In the genomic region with DNA sequence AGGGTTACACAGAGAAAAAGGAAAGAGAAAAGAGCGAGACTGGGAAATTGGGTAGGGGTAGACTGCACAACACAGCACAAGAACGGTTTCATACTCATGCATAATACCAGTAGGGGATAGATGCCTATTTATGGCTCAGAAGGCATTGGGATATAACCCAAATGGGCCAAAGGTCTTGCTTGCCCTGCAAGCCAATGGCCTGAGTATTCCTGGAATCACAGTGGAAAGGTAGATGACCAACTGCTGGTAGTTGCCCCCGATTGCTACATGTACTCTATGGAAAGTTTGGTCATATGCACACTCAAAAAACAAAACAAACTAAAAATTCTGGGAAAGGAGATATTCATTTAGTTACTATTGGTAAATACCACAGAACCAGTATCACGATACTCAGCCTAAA, we compare ENCODE assay signal across 25 mouse cellular contexts. TPM values are rescaled to one million over a fixed set of nuclear protein-coding genes. Genes with fewer than 3 reads are reported as not detected.
A peak's percentile ranks its signal among the peaks of the same experiment; 100 is the strongest.
DNase-seq lines count a peak whose midpoint lies in the region; ATAC-seq and TF ChIP-seq lines count a peak whose summit lies in the region.
"Had no signal": no experiment of that assay in that cellular context is flagged by ENCODE, and none has a peak within 500 bp of the region (broad histone marks: within the 10 kb centered on the region; RNA-seq: fewer than 3 reads in every experiment).

No protein-coding gene starts in this region.

- peak overlapping the region; percentile 83 for H3K27ac ChIP-seq in heart, adult 2 months
- H3K27ac ChIP-seq in heart, embryonic 11.5 days (ENCODE audit: low read depth, low read length), result no peak overlapping the region
- 0 out of 2 replicates have a peak overlapping the region, but pooled peaks have one; percentile 47 for H3K27ac ChIP-seq in liver, embryonic 13.5 days
- no peak overlapping the region for H3K27ac ChIP-seq in liver, embryonic 11.5 days (ENCODE audit: low read depth, low read length)
- H3K27ac ChIP-seq in left cerebral cortex, adult 2 months, result no peak overlapping the region
- H3K27ac ChIP-seq: embryonic facial prominence, embryonic 10.5 days; embryonic facial prominence, embryonic 15.5 days; forebrain, embryonic 12.5 days; heart, embryonic 15.5 days; kidney, postnatal 0 days; midbrain, embryonic 13.5 days had no signal

- no peak overlapping the region for H3K4me3 ChIP-seq in heart, adult 2 months
- no peak overlapping the region for H3K4me3 ChIP-seq in heart, embryonic 11.5 days (ENCODE audit: low read depth, low read length)
- no peak overlapping the region for H3K4me3 ChIP-seq in liver, embryonic 13.5 days (replicated peaks)
- no peak overlapping the region for H3K4me3 ChIP-seq in liver, embryonic 11.5 days (ENCODE audit: low read depth, low read length)
- no peak overlapping the region for H3K4me3 ChIP-seq in left cerebral cortex, adult 2 months
- H3K4me3 ChIP-seq: embryonic facial prominence, embryonic 10.5 days; embryonic facial prominence, embryonic 15.5 days; forebrain, embryonic 12.5 days; heart, embryonic 15.5 days; megakaryocyte, embryonic 14.5 days; midbrain, embryonic 13.5 days had no signal

- TF ChIP-seq POLR2A in heart, adult 2 months (IDR thresholded peaks at IDR 0.05; ENCODE audit: insufficient read depth, low read depth, low read length), result no peak

- H3K9me3 ChIP-seq in heart, embryonic 11.5 days (replicated peaks; ENCODE audit: control insufficient read depth, low read length), result no peaks in the 10 kb centered on the region
- no peaks in the 10 kb centered on the region for H3K9me3 ChIP-seq in liver, embryonic 13.5 days (replicated peaks)
- H3K9me3 ChIP-seq in liver, embryonic 11.5 days (ENCODE audit: control insufficient read depth, low read length), result no peaks in the 10 kb centered on the region
- H3K9me3 ChIP-seq: embryonic facial prominence, embryonic 10.5 days; embryonic facial prominence, embryonic 15.5 days; forebrain, embryonic 12.5 days; heart, embryonic 15.5 days; megakaryocyte, embryonic 14.5 days; midbrain, embryonic 13.5 days had no signal

- DNase-seq in adrenal gland, postnatal 14 days, result peak; percentile 19
- no peak for DNase-seq in adrenal gland, adult 8-10 months
- DNase-seq in heart, adult 2 months, result peak in 1 of 2 experiments; percentile 36
- DNase-seq in liver, embryonic 13.5 days, result no peak
- DNase-seq in liver, embryonic 11.5 days (ENCODE audit: low spot score), result no peak
- DNase-seq in heart, postnatal 4 days, result peak; percentile 33
- DNase-seq in left cerebral cortex, adult 2 months (ENCODE audit: extremely low spot score in 1 of 2, low spot score in 2 of 2), result no peak
- DNase-seq: cerebellum, adult 8-10 months; cerebellum, postnatal 25 days; kidney, adult 18-20 months; kidney, postnatal 4 days; left cerebral cortex, postnatal 4 days; lung, adult 18-20 months; lung, postnatal 4 days had no signal

- H3K79me2 ChIP-seq in heart, adult 2 months (replicated peaks; ENCODE audit: control insufficient read depth, insufficient read depth, low read length), result no peaks in the 10 kb centered on the region

- H3K9ac ChIP-seq in heart, adult 2 months (ENCODE audit: low read depth, low read length), result no peak overlapping the region
- H3K9ac ChIP-seq in heart, embryonic 11.5 days (ENCODE audit: low read depth, low read length), result no peak overlapping the region
- H3K9ac ChIP-seq in liver, embryonic 13.5 days, result no peak overlapping the region
- no peak overlapping the region for H3K9ac ChIP-seq in liver, embryonic 11.5 days (ENCODE audit: low read depth, low read length)
- H3K9ac ChIP-seq: embryonic facial prominence, embryonic 15.5 days; forebrain, embryonic 12.5 days; heart, embryonic 15.5 days; midbrain, embryonic 13.5 days had no signal

- no peaks in the 10 kb centered on the region; the same call in 1 of the 2 replicates for H3K4me1 ChIP-seq in heart, adult 2 months (ENCODE audit: control insufficient read depth, insufficient read depth, low read length)
- H3K4me1 ChIP-seq in heart, embryonic 11.5 days (ENCODE audit: control insufficient read depth, insufficient read depth, low read length), result peaks cover 12% of the 10 kb centered on the region
- peaks cover 59% of the 10 kb centered on the region for H3K4me1 ChIP-seq in liver, embryonic 13.5 days (replicated peaks)
- H3K4me1 ChIP-seq in liver, embryonic 11.5 days (replicated peaks; ENCODE audit: control insufficient read depth, insufficient read depth, low read length), result peaks cover 30% of the 10 kb centered on the region

- TF ChIP-seq EP300 in heart, adult 2 months (IDR thresholded peaks at IDR 0.05; ENCODE audit: insufficient read depth, low read depth, low read length), result 0 out of 2 replicates have a peak, but pooled peaks have one; percentile 46

- intact Hi-C loops in heart, adult 2 months (cut with DNase I), result no loop called here
- intact Hi-C loops in left cerebral cortex, adult 2 months (cut with DNase I), result loop anchor here (10.0 kb wide), 1 partner anchor 305 kb away; no protein-coding TSS in a partner anchor

- WGBS in heart, adult 2 months, result 67% methylated on average over 4 of the region's 4 CpGs
- 92% methylated on average over 4 of the region's 4 CpGs for WGBS in heart, embryonic 11.5 days (ENCODE audit: insufficient replicate concordance)
- WGBS in liver, embryonic 13.5 days (ENCODE audit: insufficient replicate concordance), result 82% methylated on average over 4 of the region's 4 CpGs
- 93% methylated on average over 4 of the region's 4 CpGs for WGBS in liver, embryonic 11.5 days

- no peaks in the 10 kb centered on the region for H3K27me3 ChIP-seq in heart, adult 2 months (ENCODE audit: control insufficient read depth, insufficient read depth, low read length)
- no peaks in the 10 kb centered on the region for H3K27me3 ChIP-seq in heart, embryonic 11.5 days (ENCODE audit: control insufficient read depth, insufficient read depth, low read length)
- no peaks in the 10 kb centered on the region for H3K27me3 ChIP-seq in liver, embryonic 13.5 days
- H3K27me3 ChIP-seq in liver, embryonic 11.5 days (replicated peaks; ENCODE audit: control insufficient read depth, insufficient read depth, low read length), result no peaks in the 10 kb centered on the region
- H3K27me3 ChIP-seq: embryonic facial prominence, embryonic 15.5 days; forebrain, embryonic 12.5 days; heart, embryonic 15.5 days; megakaryocyte, embryonic 14.5 days; midbrain, embryonic 13.5 days; Patski had no signal

- TF ChIP-seq CTCF in heart, adult 2 months (IDR thresholded peaks at IDR 0.05), result no peak
- TF ChIP-seq CTCF in left cerebral cortex, adult 2 months (IDR thresholded peaks at IDR 0.05), result no peak

- no peak overlapping the region for H3K4me2 ChIP-seq in heart, embryonic 11.5 days
- H3K4me2 ChIP-seq in liver, embryonic 13.5 days, result no peak overlapping the region
- no peak overlapping the region for H3K4me2 ChIP-seq in liver, embryonic 11.5 days
- H3K4me2 ChIP-seq: embryonic facial prominence, embryonic 15.5 days; forebrain, embryonic 12.5 days; heart, embryonic 15.5 days; midbrain, embryonic 13.5 days had no signal

- peaks cover 61% of the 10 kb centered on the region for H3K36me3 ChIP-seq in heart, adult 2 months (ENCODE audit: control insufficient read depth, insufficient read depth, low read length)
- peaks cover 41% of the 10 kb centered on the region for H3K36me3 ChIP-seq in heart, embryonic 11.5 days (ENCODE audit: control insufficient read depth, insufficient read depth, low read length)
- peaks cover 76% of the 10 kb centered on the region for H3K36me3 ChIP-seq in liver, embryonic 13.5 days
- H3K36me3 ChIP-seq in liver, embryonic 11.5 days (ENCODE audit: control insufficient read depth, insufficient read depth, low read length), result peaks cover 49% of the 10 kb centered on the region

- ATAC-seq in heart, embryonic 11.5 days (replicated peaks; ENCODE audit: insufficient number of reproducible peaks, low FRiP score, low TSS enrichment), result no peak
- no peak for ATAC-seq in liver, embryonic 13.5 days (ENCODE audit: low read depth)
- ATAC-seq in liver, embryonic 11.5 days (replicated peaks; ENCODE audit: low FRiP score), result no peak
- ATAC-seq: hindbrain, embryonic 16.5 days; lung, postnatal 0 days; midbrain, embryonic 13.5 days; Patski had no signal

RNA-seq across cellular contexts. Expression of a gene that starts 8.3 kb away (rescaled TPM):
- total RNA-seq in adrenal gland, postnatal 14 days (2021), result 556 and 584 TPM in 2 replicates
- 1,000 to 10,000 TPM in 1 of 4 experiments, 100 to 1,000 TPM in 3; 299 to 1,036 (median 606) TPM for total RNA-seq in adrenal gland, adult 8-10 months (2022)
- 100 to 1,000 TPM; 153 to 180 TPM for total RNA-seq in heart, adult 2 months (2021)
- 44.5 and 69.3 TPM in 2 replicates for polyA plus RNA-seq in heart, adult 2 months (2012; rRNA removed)
- polyA plus RNA-seq in heart, embryonic 11.5 days (2014; fragmentation: Nextera tagmentation; extraction: Ambion mirVana), result 428 and 433 TPM in 2 replicates
- polyA plus RNA-seq in liver, embryonic 13.5 days (2015; fragmentation: Nextera tagmentation; extraction: Ambion mirVana), result 600 and 712 TPM in 2 replicates
- polyA plus RNA-seq in liver, embryonic 11.5 days (2014; fragmentation: Nextera tagmentation; extraction: Ambion mirVana), result 894 and 968 TPM in 2 replicates
- total RNA-seq in heart, postnatal 4 days (2021), result 100 to 1,000 TPM; 142 to 148 TPM
- 10 to 100 TPM; 81.1 to 84.2 TPM for total RNA-seq in left cerebral cortex, adult 2 months (2021)

RNA-seq across cellular contexts. Expression of a gene that starts 8.4 kb away (rescaled TPM):
- total RNA-seq in adrenal gland, postnatal 14 days (2021), result 1,112 and 1,123 TPM in 2 replicates
- total RNA-seq in adrenal gland, adult 8-10 months (2022), result 1,000 to 10,000 TPM in 2 of 4 experiments, 100 to 1,000 TPM in 2; 545 to 1,761 (median 966) TPM
- 100 to 1,000 TPM; 373 to 383 TPM for total RNA-seq in heart, adult 2 months (2021)
- polyA plus RNA-seq in heart, adult 2 months (2012; rRNA removed), result 68.5 and 143 TPM in 2 replicates
- 452 and 498 TPM in 2 replicates for polyA plus RNA-seq in heart, embryonic 11.5 days (2014; fragmentation: Nextera tagmentation; extraction: Ambion mirVana)
- polyA plus RNA-seq in liver, embryonic 13.5 days (2015; fragmentation: Nextera tagmentation; extraction: Ambion mirVana), result 478 and 596 TPM in 2 replicates
- polyA plus RNA-seq in liver, embryonic 11.5 days (2014; fragmentation: Nextera tagmentation; extraction: Ambion mirVana), result 809 and 855 TPM in 2 replicates
- 100 to 1,000 TPM; 363 to 379 TPM for total RNA-seq in heart, postnatal 4 days (2021)
- total RNA-seq in left cerebral cortex, adult 2 months (2021), result 100 to 1,000 TPM; 151 to 170 TPM

RNA-seq across cellular contexts. Expression of a gene that starts 27.1 kb away (rescaled TPM):
- total RNA-seq in adrenal gland, postnatal 14 days (2021), result 63.1 and 105 TPM in 2 replicates
- 100 to 1,000 TPM; 100 to 138 (median 107) TPM for total RNA-seq in adrenal gland, adult 8-10 months (2022)
- total RNA-seq in heart, adult 2 months (2021), result 10 to 100 TPM; 26.7 to 64.0 TPM
- 16.0 and 23.1 TPM in 2 replicates for polyA plus RNA-seq in heart, adult 2 months (2012; rRNA removed)
- 27.5 and 29.2 TPM in 2 replicates for polyA plus RNA-seq in heart, embryonic 11.5 days (2014; fragmentation: Nextera tagmentation; extraction: Ambion mirVana)
- 17.6 and 20.6 TPM in 2 replicates for polyA plus RNA-seq in liver, embryonic 13.5 days (2015; fragmentation: Nextera tagmentation; extraction: Ambion mirVana)
- 21.1 and 22.2 TPM in 2 replicates for polyA plus RNA-seq in liver, embryonic 11.5 days (2014; fragmentation: Nextera tagmentation; extraction: Ambion mirVana)
- 10 to 100 TPM; 36.7 to 37.6 TPM for total RNA-seq in heart, postnatal 4 days (2021)
- total RNA-seq in left cerebral cortex, adult 2 months (2021), result 10 to 100 TPM; 32.9 to 33.8 TPM

RNA-seq across cellular contexts. Expression of a gene that starts 51.4 kb away (rescaled TPM):
- total RNA-seq in adrenal gland, postnatal 14 days (2021), result 294 and 307 TPM in 2 replicates
- 100 to 1,000 TPM; 120 to 399 (median 199) TPM for total RNA-seq in adrenal gland, adult 8-10 months (2022)
- 10 to 100 TPM; 27.8 to 32.0 TPM for total RNA-seq in heart, adult 2 months (2021)
- 11.1 and 22.3 TPM in 2 replicates for polyA plus RNA-seq in heart, adult 2 months (2012; rRNA removed)
- polyA plus RNA-seq in heart, embryonic 11.5 days (2014; fragmentation: Nextera tagmentation; extraction: Ambion mirVana), result 119 and 120 TPM in 2 replicates
- 45.0 and 58.2 TPM in 2 replicates for polyA plus RNA-seq in liver, embryonic 13.5 days (2015; fragmentation: Nextera tagmentation; extraction: Ambion mirVana)
- 82.1 and 94.4 TPM in 2 replicates for polyA plus RNA-seq in liver, embryonic 11.5 days (2014; fragmentation: Nextera tagmentation; extraction: Ambion mirVana)
- 10 to 100 TPM; 45.8 to 48.8 TPM for total RNA-seq in heart, postnatal 4 days (2021)
- total RNA-seq in left cerebral cortex, adult 2 months (2021), result 10 to 100 TPM; 50.2 to 50.3 TPM

RNA-seq across cellular contexts. Expression of a gene that starts 52.4 kb away (rescaled TPM):
- 124 and 145 TPM in 2 replicates for total RNA-seq in adrenal gland, postnatal 14 days (2021)
- total RNA-seq in adrenal gland, adult 8-10 months (2022), result 100 to 1,000 TPM; 120 to 217 (median 165) TPM
- total RNA-seq in heart, adult 2 months (2021), result 10 to 100 TPM; 64.4 to 74.9 TPM
- polyA plus RNA-seq in heart, adult 2 months (2012; rRNA removed), result 27.9 and 62.8 TPM in 2 replicates
- polyA plus RNA-seq in heart, embryonic 11.5 days (2014; fragmentation: Nextera tagmentation; extraction: Ambion mirVana), result 202 and 234 TPM in 2 replicates
- polyA plus RNA-seq in liver, embryonic 13.5 days (2015; fragmentation: Nextera tagmentation; extraction: Ambion mirVana), result 171 and 213 TPM in 2 replicates
- 223 and 255 TPM in 2 replicates for polyA plus RNA-seq in liver, embryonic 11.5 days (2014; fragmentation: Nextera tagmentation; extraction: Ambion mirVana)
- total RNA-seq in heart, postnatal 4 days (2021), result 100 to 1,000 TPM; 130 to 143 TPM
- 100 to 1,000 TPM; 159 to 164 TPM for total RNA-seq in left cerebral cortex, adult 2 months (2021)

Comparison
In these comparisons a context has a peak if more than half of its experiments do, and no peak if none do; other contexts are left out.
1. DNase-seq: peak in adrenal gland, postnatal 14 days (single experiment) and heart, postnatal 4 days (single experiment); none in adrenal gland, adult 8-10 months (single experiment), liver, embryonic 13.5 days (single experiment), liver, embryonic 11.5 days (single experiment) and left cerebral cortex, adult 2 months (0 of 2).
2. H3K27ac ChIP-seq: peak in heart, adult 2 months (single experiment) and liver, embryonic 13.5 days (single experiment); none in heart, embryonic 11.5 days (single experiment), liver, embryonic 11.5 days (single experiment) and left cerebral cortex, adult 2 months (single experiment).